Mouse (Mus musculus): ENCODE data around the gene Olfr328. TPM values are rescaled to one million over a fixed set of nuclear protein-coding genes. Genes with fewer than 3 reads are reported as not detected.

Gene Olfr328
- total RNA-seq (2023), result under 1 TPM; 0.20 to 0.53 TPM

DNA sequence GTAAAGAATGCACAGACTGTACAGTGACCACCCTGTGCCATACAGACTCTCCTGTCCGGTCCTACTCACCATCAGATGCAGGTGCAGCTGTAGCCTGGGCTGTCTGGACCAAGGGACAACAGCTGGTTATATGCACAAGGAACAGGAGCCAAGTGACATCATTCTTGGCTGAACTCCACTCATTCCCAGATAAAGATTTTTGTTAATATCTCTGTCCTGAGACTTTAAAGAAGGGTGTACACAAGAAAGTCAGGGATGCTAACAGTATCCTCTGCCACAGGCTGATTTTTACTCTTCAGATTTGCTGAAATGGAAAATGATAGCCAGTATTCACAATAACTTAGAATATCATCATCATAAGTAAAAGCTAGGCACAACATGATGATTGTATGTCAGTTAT lies at the start of gene Olfr328:
Gene Olfr328, minus strand, starts transcription at position 101 of the 400 bp plus-strand sequence.

DNA sequence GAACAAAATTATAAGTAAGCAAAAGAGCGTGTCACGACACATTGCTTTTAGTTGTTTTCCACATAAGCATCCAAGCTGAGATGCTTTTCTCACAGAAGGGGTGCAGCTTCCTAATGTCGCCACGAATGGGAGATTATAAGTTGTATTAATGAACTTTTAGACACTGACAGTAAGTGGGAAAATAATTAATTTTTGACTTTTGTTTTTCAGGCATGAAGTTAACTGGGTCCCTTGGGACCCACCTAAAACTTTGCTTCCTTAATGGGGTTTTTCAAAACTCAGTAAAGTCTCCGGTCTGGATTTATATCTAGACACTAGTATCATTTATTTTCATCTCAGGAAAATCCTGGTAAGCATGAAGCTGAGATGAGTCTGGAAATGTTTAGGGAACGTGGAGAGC lies 39.4 kb upstream of the Olfr328 start, which contains the start of gene Olfr324:
Gene Olfr324, plus strand, starts transcription at position 301 of the 400 bp plus-strand sequence.

DNA sequence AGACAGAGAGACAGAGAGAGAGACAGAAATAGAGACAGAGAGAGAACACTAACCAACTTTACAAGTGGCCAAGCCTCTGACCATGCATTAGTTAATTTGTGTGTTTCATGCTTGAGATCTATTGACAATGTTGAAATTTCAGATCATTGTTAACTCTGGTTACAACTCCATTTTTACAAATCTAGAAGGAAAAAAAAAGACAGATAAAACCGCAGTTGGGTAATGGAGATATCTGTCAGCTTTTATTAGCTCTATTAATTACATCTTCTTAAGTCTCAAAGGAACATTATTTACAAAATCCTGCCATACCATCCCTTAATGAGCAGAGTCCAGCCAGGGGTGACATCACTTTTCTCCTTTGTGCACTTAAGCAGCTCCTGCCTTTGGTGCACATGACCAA lies 22.0 kb upstream of the Olfr328 start, which contains the start of gene Olfr325:
Gene Olfr325, plus strand, starts transcription at position 301 of the 400 bp plus-strand sequence.

DNA sequence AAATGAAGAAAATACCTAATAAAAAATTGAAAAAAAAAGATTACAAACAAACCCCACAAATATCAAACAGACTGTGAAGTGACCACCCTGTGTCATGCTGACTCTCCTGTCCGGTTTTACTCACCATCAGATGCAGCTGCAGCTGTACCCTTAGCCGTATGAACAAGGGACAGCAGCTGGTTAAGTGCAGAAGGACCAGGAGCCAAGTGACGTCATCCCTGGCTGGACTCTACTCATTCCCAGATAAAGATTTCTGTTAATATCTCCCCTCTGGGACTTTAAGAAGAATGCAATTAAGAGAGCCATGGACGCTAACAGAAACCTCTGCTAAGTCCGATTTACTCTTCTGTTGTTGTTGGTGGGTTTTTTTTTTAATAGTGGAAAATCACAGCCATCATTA lies 15.0 kb upstream of the Olfr328 start, which contains the start of gene Olfr224:
Gene Olfr224, minus strand, starts transcription at position 149 of the 400 bp plus-strand sequence.

DNA sequence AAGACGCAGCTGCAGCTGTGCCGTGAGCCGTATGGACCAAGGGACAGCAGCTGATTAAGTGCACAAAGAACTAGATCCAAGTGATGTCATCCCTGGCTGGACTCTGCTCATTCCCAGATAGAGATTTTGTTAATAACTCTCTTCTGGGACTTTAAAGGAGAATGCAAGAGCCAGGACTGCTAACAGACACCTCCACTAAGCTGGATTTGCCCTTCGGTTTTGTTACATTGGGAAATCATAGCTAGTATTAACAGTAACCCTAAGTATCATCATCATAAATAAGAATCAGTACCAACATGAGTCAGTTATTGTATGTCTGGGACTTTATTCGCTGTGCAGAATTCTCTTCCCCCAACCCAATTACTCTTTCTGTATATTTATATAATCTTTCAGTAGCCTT lies 9.1 kb downstream of the Olfr328 start, which contains the start of gene Olfr329-ps:
Gene Olfr329-ps, minus strand, starts transcription at position 101 of the 400 bp plus-strand sequence.

DNA sequence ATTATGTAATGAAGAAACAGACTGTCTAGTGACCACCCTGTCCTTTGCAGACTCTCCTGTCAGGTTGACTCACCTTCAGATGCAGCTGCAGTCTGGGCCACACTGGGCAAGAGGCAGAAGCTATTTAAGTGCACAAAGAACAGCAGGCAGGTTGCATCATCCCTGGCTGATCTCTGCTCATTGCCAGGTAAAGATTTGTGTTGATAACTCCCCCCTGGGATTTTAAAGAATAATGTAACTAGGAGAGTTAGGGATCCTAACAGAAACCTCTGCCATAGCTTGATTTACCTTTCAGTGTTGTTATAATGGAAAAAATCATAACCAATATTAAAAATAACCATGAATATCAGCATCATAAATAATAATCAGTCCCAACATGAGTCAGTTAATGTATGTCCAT lies 20.7 kb downstream of the Olfr328 start, which contains the start of gene Olfr330:
Gene Olfr330, minus strand, starts transcription at position 101 of the 400 bp plus-strand sequence.

DNA sequence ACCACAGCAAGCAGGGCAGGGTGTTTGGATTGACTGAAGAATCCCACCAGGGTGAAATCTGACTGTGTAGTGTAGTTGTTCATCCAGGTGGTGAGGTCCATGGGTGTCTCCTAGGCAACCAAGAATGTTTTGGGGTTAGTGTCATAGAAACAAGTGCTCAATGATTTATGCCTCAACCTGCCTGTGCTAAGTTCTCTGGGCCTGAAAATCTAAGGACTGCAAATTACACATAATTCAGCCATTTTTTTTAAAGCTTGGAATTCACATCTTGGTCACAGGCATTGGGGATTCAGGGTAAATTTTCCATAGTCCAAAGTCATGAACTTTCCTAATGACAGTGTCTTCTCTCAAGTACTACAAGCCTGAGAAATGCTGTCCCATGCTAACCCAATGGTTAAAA lies 53.0 kb downstream of the Olfr328 start, which contains the start of gene Olfr331:
Gene Olfr331, minus strand, starts transcription at position 101 of the 400 bp plus-strand sequence.

Other genes starting within 250 kb of the Olfr328 start
- 10 to 100 TPM; 30.4 to 32.7 TPM for gene Zfp692, start 248.6 kb downstream of the Olfr328 start, total RNA-seq (2023)
- 10 to 100 TPM; 37.8 to 39.5 TPM for gene Zfp672, start 225.3 kb downstream of the Olfr328 start, total RNA-seq (2023)
- gene Sh3bp5l, start 224.9 kb downstream of the Olfr328 start, total RNA-seq (2023), result 10 to 100 TPM; 29.4 to 38.2 TPM
- not detected for gene Lypd8, start 176.6 kb downstream of the Olfr328 start, total RNA-seq (2023)
- gene 1810065E05Rik, start 134.5 kb downstream of the Olfr328 start, total RNA-seq (2023), result not detected
- not detected for gene Gm12253, start 123.1 kb downstream of the Olfr328 start, total RNA-seq (2023)
- gene Lypd9, start 102.7 kb downstream of the Olfr328 start, total RNA-seq (2023), result not detected
- not detected for gene Olfr30, start 93.4 kb downstream of the Olfr328 start, total RNA-seq (2023)
- gene Olfr332, start 63.1 kb downstream of the Olfr328 start, total RNA-seq (2023), result not detected
- not detected for gene Olfr331, start 53.1 kb downstream of the Olfr328 start, total RNA-seq (2023)
- gene Olfr330, start 20.8 kb downstream of the Olfr328 start, total RNA-seq (2023), result not detected
- not detected for gene Olfr329-ps, start 9.2 kb downstream of the Olfr328 start, total RNA-seq (2023)
- not detected for gene Olfr224, start 14.9 kb upstream of the Olfr328 start, total RNA-seq (2023)
- gene Olfr325, start 22.1 kb upstream of the Olfr328 start, total RNA-seq (2023), result not detected
- gene Olfr324, start 39.5 kb upstream of the Olfr328 start, total RNA-seq (2023), result not detected
- not detected for gene 2210407C18Rik, start 60.4 kb upstream of the Olfr328 start, total RNA-seq (2023)
- gene Olfr323, start 74.9 kb upstream of the Olfr328 start, total RNA-seq (2023), result not detected
- gene Trim58, start 84.8 kb upstream of the Olfr328 start, total RNA-seq (2023), result under 1 TPM; 0.32 to 0.33 TPM
- not detected for gene Olfr322, start 103.1 kb upstream of the Olfr328 start, total RNA-seq (2023)
- not detected for gene Olfr320, start 125.5 kb upstream of the Olfr328 start, total RNA-seq (2023)
- not detected for gene Olfr319, start 143.5 kb upstream of the Olfr328 start, total RNA-seq (2023)
- under 1 TPM; 0.50 to 0.64 TPM for gene Olfr318, start 168.4 kb upstream of the Olfr328 start, total RNA-seq (2023)
- not detected for gene Olfr317, start 183.6 kb upstream of the Olfr328 start, total RNA-seq (2023)
- gene Olfr316, start 197.1 kb upstream of the Olfr328 start, total RNA-seq (2023), result not detected
- not detected for gene Olfr315, start 217.6 kb upstream of the Olfr328 start, total RNA-seq (2023)
- not detected for gene Olfr314, start 227.3 kb upstream of the Olfr328 start, total RNA-seq (2023)
- gene Fam183b, start 246.3 kb upstream of the Olfr328 start, total RNA-seq (2023), result not detected

Data from T-cell, adult 66 days (primary cell).